In genomic region chr7:114414421-114415335, GRCm38 (mm10) we compare ENCODE assay signal across 8 mouse cellular contexts. TPM values are rescaled to one million over a fixed set of nuclear protein-coding genes. Genes with fewer than 3 reads are reported as not detected.
DNase-seq lines count a peak whose midpoint lies in the region; ATAC-seq and TF ChIP-seq lines count a peak whose summit lies in the region.

Gene Pde3b, plus strand, starts transcription at chr7:114415281.

- H3K4me2 ChIP-seq in heart, embryonic 14.5 days (ENCODE audit: low read length) = peak within 1 kb of the TSS; percentile 97
- H3K4me2 ChIP-seq in liver, embryonic 13.5 days = peak within 1 kb of the TSS; percentile 96
- H3K4me2 ChIP-seq in stomach, postnatal 0 days (replicated peaks; ENCODE audit: low read depth) = peak within 1 kb of the TSS; percentile 99

- H3K4me1 ChIP-seq in forebrain, embryonic 10.5 days = peaks cover 35% of the 10 kb centered on the region
- H3K4me1 ChIP-seq in heart, embryonic 14.5 days (ENCODE audit: control insufficient read depth in 2 of 2, insufficient read depth in 2 of 2, low read length in 2 of 2) = peaks cover 2 to 8% of the 10 kb centered on the region in 2 experiments; a peak in 2 of 4 replicates
- H3K4me1 ChIP-seq in liver, embryonic 13.5 days (replicated peaks) = peaks cover 21% of the 10 kb centered on the region
- H3K4me1 ChIP-seq in stomach, postnatal 0 days (replicated peaks; ENCODE audit: control insufficient read depth, insufficient read depth) = no peaks in the 10 kb centered on the region

- no peak for TF ChIP-seq EP300 in stomach, postnatal 0 days (optimal IDR thresholded peaks at IDR 0.05)

- peak within 1 kb of the TSS; percentile 87 for H3K4me3 ChIP-seq in forebrain, embryonic 10.5 days
- H3K4me3 ChIP-seq in heart, embryonic 14.5 days (ENCODE audit: control insufficient read depth in 1 of 2, insufficient read depth in 1 of 2, low read depth in 1 of 2, low read length in 2 of 2) = peak within 1 kb of the TSS; percentile 95 to 96
- peak within 1 kb of the TSS; percentile 77 for H3K4me3 ChIP-seq in liver, embryonic 13.5 days (replicated peaks)
- H3K4me3 ChIP-seq in stomach, postnatal 0 days (ENCODE audit: low read depth, low read length) = peak within 1 kb of the TSS; percentile 87

- no peaks in the 10 kb centered on the region for H3K27me3 ChIP-seq in forebrain, embryonic 10.5 days (ENCODE audit: poor library complexity, severe bottlenecking)
- no peaks in the 10 kb centered on the region for H3K27me3 ChIP-seq in heart, embryonic 14.5 days (ENCODE audit: control insufficient read depth, insufficient read depth, low read length)
- H3K27me3 ChIP-seq in liver, embryonic 13.5 days = peaks cover 29% of the 10 kb centered on the region
- H3K27me3 ChIP-seq in stomach, postnatal 0 days (ENCODE audit: control insufficient read depth, insufficient read depth, low read length) = no peaks in the 10 kb centered on the region

- WGBS in forebrain, embryonic 10.5 days = under 1% methylated on average over 63 of the region's 70 CpGs
- WGBS in heart, embryonic 14.5 days = 3% methylated on average over 52 of the region's 70 CpGs
- 4% methylated on average over 46 of the region's 70 CpGs for WGBS in liver, embryonic 13.5 days (ENCODE audit: insufficient replicate concordance)
- 3% methylated on average over 55 of the region's 70 CpGs for WGBS in stomach, postnatal 0 days

- H3K9ac ChIP-seq in heart, embryonic 14.5 days (ENCODE audit: low read length) = peak within 1 kb of the TSS; percentile 84
- peak within 1 kb of the TSS; percentile 81 for H3K9ac ChIP-seq in liver, embryonic 13.5 days
- H3K9ac ChIP-seq in stomach, postnatal 0 days (ENCODE audit: low read length) = peak within 1 kb of the TSS; percentile 80

- H3K36me3 ChIP-seq in forebrain, embryonic 10.5 days (replicated peaks) = no peaks in the 10 kb centered on the region; the same call in 1 of the 2 replicates
- H3K36me3 ChIP-seq in heart, embryonic 14.5 days (ENCODE audit: control insufficient read depth, insufficient read depth, low read length) = no peaks in the 10 kb centered on the region
- no peaks in the 10 kb centered on the region for H3K36me3 ChIP-seq in liver, embryonic 13.5 days
- no peaks in the 10 kb centered on the region for H3K36me3 ChIP-seq in stomach, postnatal 0 days (ENCODE audit: control insufficient read depth, insufficient read depth, low read length)

- peak; percentile 86 for ATAC-seq in heart, embryonic 14.5 days (ENCODE audit: insufficient number of reproducible peaks, insufficient read depth, low FRiP score, low read depth)
- peak; percentile 86 for ATAC-seq in liver, embryonic 13.5 days (ENCODE audit: low read depth)
- peak; percentile 92 for ATAC-seq in stomach, postnatal 0 days (ENCODE audit: low FRiP score, low TSS enrichment)

- H3K9me3 ChIP-seq in forebrain, embryonic 10.5 days = peaks cover 5% of the 10 kb centered on the region; the same call in 1 of the 2 replicates
- no peaks in the 10 kb centered on the region for H3K9me3 ChIP-seq in heart, embryonic 14.5 days (ENCODE audit: control insufficient read depth, low read length)
- no peaks in the 10 kb centered on the region for H3K9me3 ChIP-seq in liver, embryonic 13.5 days (replicated peaks)
- H3K9me3 ChIP-seq in stomach, postnatal 0 days (ENCODE audit: control insufficient read depth, low read length) = no peaks in the 10 kb centered on the region

- H3K27ac ChIP-seq in forebrain, embryonic 10.5 days = peak within 1 kb of the TSS; percentile 97
- H3K27ac ChIP-seq in heart, embryonic 14.5 days (replicated peaks in 1 of 2; ENCODE audit: control insufficient read depth in 1 of 2, insufficient read depth in 1 of 2, low read depth in 2 of 2, low read length in 2 of 2) = peak within 1 kb of the TSS; percentile 51 to 85
- H3K27ac ChIP-seq in liver, embryonic 13.5 days = peak within 1 kb of the TSS; percentile 66
- H3K27ac ChIP-seq in stomach, postnatal 0 days (replicated peaks) = peak within 1 kb of the TSS; percentile 87

- TF ChIP-seq CTCF in stomach, postnatal 0 days (IDR thresholded peaks at IDR 0.05; ENCODE audit: low read depth) = no peak

- DNase-seq in CD4-positive helper T cell, adult 2 months (ENCODE audit: low read depth, low spot score) = peak; percentile 72
- DNase-seq in adrenal gland, postnatal 4 days (ENCODE audit: low spot score in 2 of 2) = peak; percentile 17 to 19
- peak; percentile 63 for DNase-seq in forebrain, embryonic 10.5 days (ENCODE audit: extremely low spot score, low spot score)
- DNase-seq in kidney, postnatal 10 days = peak; percentile 83
- DNase-seq in liver, embryonic 13.5 days = peak; percentile 19
- peak; percentile 76 for DNase-seq in naive thymus-derived CD4-positive, alpha-beta T cell, adult 2 months (ENCODE audit: low read depth)
- DNase-seq in stomach, postnatal 0 days (ENCODE audit: low spot score) = peak; percentile 72

RNA-seq across cellular contexts. Expression of gene Pde3b, which starts in this region (rescaled TPM):
- 10 to 100 TPM; 12.2 to 13.1 TPM for total RNA-seq in adrenal gland, postnatal 4 days (2021)
- 7.7 and 9.2 TPM in 2 replicates for polyA plus RNA-seq in forebrain, embryonic 10.5 days (2016; fragmentation: Nextera tagmentation; extraction: Ambion mirVana)
- 7.5 and 8.9 TPM in 2 replicates for polyA plus RNA-seq in heart, embryonic 14.5 days (2014; fragmentation: Nextera tagmentation; extraction: Ambion mirVana)
- polyA plus RNA-seq in liver, embryonic 13.5 days (2015; fragmentation: Nextera tagmentation; extraction: Ambion mirVana) = 1.9 TPM in 2 replicates
- 2.3 and 2.4 TPM in 2 replicates for polyA plus RNA-seq in stomach, postnatal 0 days (2015; fragmentation: Nextera tagmentation; extraction: Ambion mirVana)

Comparison
In these comparisons a context has a peak if more than half of its experiments do, and no peak if none do; other contexts are left out.
1. Peak in every context shown above with its lines: DNase-seq, ATAC-seq, H3K4me3 ChIP-seq and H3K27ac ChIP-seq.
2. DNase-seq: peak in every context shown above with its lines; median percentile 83 in kidney, postnatal 10 days; 76 in naive thymus-derived CD4-positive, alpha-beta T cell, adult 2 months; 72 in CD4-positive helper T cell, adult 2 months; 72 in stomach, postnatal 0 days; 63 in forebrain, embryonic 10.5 days; 19 in liver, embryonic 13.5 days; 18 in adrenal gland, postnatal 4 days.